Mouse (Mus musculus) naive thymus-derived CD4-positive, alpha-beta T cell, adult 2 months (primary cell): ENCODE results near the gene Gpr18.
A peak's percentile ranks its signal among the peaks of the same experiment; 100 is the strongest.

ENCODE experiments used
- DNase-seq: peaks from one replicate; pipeline ENCODE4 v3.0.0-alpha.2; 2011; ENCODE audit warnings: low read depth

Gene Gpr18

GRCm38 (mm10) chr14:121915621-121916020 lies at the start of gene Gpr18:
Gpr18 (minus strand) TSS chr14:121915781.
- peak; percentile 93 for DNase-seq

- peak; percentile 88 for DNase-seq
Measured at GRCm38 (mm10) chr14:121964990-121965389, 49.4 kb upstream of the Gpr18 start, which contains the start of gene Gpr183. Gpr183 (minus strand) TSS chr14:121965195.

- DNase-seq = peak; percentile 73
Measured at GRCm38 (mm10) chr14:121963942-121964335, 48.4 kb upstream of the Gpr18 start.

DNA sequence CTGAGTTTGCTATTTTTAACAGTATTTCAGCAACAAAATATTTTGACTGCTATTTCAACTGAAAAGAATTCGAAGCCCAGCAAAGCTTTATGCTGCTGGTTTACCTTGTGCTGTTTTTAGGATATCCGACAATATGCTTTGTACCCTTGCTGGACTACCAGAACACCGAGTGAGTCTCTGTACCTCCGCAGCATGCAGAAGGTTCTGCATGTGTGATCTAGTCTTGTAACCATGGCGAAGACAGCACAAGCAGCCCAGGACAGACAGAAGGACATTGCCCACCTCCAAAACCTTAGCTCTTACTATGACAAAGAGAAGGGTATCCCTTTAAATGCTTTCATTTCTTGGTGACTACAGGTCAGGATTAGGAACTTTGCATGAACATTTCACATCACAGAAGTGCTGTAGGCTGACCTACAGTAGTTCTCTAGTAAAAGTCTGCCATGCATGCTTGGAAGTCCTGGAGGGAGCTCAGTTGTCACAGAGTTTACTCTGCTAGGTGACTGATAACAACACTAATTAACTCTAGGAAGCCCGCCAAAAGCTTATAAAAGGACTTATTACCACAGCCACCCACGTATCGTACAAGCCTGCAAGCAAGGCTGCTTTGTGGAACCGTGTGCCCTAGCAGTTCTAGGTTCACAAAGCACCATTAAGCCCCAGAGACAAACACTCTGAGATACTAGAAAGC lies 47.8 kb upstream of the Gpr18 start:
- no peak for DNase-seq

DNA sequence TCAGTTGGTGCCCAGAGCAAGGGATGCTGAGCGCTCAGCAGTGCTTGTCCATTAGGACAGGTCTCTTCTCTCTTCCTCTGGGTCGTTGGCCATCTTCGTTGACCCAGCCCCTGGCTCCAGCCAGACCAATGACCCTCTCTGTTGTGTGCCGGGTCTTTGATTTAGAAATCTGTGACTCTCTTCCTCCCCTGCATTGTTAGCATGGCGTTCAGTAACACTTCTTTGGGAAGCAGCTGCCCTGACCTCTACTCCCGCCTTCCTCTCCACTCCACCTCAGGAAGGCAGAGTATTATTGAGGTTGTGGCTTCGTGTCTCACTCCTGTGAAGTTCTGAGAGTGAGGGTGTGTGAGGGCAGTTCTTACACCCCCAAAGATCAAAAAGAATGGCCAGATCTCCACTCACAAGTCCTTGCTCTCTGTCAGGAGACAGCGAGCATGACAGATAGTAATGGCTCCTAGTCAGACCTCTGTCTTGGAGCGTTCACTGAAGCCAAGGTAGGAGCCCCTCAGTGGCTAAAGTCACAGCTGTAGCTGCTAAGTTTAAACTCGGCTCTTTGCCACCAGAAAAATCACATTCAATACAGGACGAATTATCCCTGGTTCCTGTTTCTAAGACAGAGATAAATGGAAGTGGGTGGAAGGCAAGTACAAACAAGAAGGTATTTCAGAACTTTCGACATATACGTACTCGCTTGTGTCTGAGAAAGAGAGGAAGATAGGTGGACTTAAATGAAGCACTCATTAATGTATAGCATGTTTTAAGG lies 46.7 kb upstream of the Gpr18 start:
- peak; percentile 65 for DNase-seq

DNA sequence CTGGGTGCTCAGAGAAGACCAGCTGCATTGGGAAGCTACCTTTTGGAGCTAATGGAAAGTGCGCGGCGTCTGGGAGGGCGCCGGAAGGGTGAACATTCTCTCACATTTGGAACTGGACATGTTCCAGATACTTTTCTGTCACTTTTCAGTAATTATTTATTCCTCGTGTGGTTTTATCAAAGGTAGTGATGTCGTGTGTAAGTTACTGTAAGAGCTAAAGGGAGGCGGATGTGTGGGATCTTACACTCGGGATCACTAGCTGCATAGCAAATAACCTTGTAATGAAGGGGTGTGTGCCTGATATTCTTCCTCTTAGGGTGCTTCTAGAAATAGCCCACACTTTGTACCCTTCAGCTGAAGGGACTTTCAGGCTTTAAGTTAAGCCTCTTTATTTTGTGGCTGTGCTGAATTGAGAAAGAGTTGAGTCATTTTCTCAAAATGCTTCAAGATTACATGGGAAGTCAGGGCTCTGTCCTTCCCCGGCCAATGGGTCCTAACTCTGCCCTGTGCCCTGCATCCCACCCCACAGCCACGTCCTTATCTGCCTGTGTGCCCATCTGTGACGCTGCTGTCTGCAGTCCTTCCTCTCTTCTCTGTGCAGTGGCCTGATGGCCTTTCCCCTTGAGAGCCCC lies 46.0 kb upstream of the Gpr18 start:
- peak; percentile 67 for DNase-seq

DNA sequence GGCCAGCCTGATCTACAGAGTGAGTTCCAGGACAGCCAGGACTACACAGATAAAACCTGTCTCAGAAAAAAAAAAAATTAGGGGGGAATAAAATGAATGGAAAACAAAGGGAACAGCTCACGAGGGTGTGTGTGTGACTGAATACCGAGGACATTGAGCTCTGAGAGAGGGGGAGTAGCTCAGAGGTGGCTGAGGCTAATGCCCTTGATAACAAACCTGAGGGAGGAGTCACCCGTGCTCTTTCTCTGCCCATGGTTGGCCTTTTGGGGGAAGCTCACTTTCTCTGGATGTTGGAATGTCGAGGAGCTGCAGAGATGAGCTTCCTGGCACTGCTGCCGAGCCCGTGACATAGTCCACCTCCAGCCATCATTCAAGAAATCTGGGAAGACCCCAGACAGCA lies 45.4 kb upstream of the Gpr18 start:
- no peak for DNase-seq

DNA sequence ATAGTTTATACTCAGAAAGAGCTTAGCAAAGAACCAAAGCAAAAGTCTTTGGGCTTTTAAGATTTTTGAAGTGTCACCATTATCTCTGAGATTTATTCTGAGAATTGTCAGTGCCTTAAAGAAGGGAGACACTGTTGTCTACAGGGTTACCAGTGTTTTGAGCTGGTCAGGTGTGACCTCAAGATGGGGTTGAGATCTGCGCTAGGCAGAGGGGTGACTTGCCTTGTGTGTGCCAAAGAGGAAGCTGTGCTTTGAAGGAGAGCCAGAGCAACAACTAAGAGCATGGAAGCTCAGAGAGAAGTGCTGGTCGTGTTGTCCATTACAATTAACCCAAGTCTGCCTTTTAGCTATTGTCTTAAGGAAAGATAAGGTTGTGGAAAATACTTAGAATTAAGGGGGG lies 45.0 kb upstream of the Gpr18 start:
- no peak for DNase-seq

GRCm38 (mm10) chr14:121960031-121960430 lies 44.5 kb upstream of the Gpr18 start:
- peak; percentile 52 for DNase-seq

DNA sequence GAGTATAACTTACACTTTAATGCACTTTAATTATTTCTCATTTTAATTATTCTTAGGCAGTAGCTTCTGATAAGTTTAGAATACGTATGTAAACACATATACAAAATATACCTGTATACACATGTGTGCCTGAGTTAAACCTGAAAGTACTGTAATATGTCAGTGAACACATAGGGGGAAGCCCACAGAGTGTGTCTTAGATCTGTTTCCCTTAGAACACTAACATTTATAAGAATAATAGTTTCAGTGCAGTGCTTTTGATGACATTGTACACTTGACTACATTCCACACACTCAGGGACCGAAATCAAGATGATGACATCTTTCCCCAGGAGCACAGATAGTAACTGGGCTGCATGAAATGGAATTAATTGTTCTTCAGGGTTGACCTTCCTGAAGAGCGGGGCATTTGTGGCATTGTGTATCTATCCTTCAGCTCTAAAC lies 44.0 kb upstream of the Gpr18 start:
- peak; percentile 63 for DNase-seq

GRCm38 (mm10) chr14:121958751-121959537 lies 43.4 kb upstream of the Gpr18 start:
- no peak for DNase-seq

GRCm38 (mm10) chr14:121958041-121958750 lies 42.6 kb upstream of the Gpr18 start:
- peak; percentile 73 for DNase-seq

DNA sequence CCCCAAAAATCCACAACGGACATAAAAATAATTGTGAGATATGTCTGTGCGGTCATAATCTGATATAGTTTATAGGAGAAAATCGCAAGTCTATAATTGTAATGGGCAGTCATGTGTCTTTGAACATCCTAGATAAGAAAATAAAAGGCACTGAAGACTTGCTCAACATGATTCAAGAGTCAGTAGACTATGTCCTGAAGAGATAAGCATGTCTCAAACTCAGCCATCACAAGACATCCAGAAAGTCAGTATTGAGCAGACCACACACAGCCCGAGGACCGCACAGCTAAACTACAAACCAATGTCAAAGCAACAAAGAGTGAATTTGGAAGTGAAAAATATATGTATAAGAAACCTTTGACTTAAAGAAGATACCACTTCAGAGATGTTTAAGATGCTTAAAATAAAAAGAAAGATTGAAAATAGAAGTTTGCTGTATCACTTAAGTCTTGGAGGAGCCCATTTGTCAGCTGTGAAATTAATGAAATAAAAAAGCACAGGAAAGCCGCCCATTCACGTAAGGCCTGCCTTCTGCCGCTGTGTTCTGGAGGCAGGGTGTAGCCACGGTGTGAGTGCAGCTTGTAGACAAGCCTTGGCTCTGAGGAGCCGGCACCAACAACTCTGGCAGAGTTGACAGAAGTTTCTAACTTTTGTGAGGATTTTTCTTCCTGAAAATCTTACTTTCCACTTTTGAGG lies 41.7 kb upstream of the Gpr18 start:
- peak; percentile 61 for DNase-seq

GRCm38 (mm10) chr14:121956291-121956690 lies 40.7 kb upstream of the Gpr18 start:
- DNase-seq = peak; percentile 60

GRCm38 (mm10) chr14:121955176-121955795 lies 39.7 kb upstream of the Gpr18 start:
- peak; percentile 71 for DNase-seq

DNA sequence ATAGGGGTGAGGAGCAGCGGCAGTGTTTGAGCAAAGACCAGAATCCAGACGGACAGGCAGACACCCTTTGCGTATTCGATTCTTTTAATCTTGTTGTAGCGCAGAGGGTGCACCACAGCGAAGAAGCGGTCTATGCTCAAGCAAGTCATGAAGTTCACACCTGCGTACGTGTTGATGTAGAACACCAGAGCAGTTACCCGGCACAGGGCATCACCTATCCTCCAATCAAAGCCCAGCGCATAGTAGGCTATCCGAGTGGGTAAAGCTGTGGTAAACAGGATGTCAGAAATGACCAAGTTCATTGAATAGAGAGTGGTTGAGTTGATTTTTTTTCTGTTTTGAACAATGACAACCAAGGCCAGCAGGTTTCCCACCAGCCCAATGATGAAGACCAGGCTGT lies 39.0 kb upstream of the Gpr18 start:
- peak; percentile 87 for DNase-seq

DNA sequence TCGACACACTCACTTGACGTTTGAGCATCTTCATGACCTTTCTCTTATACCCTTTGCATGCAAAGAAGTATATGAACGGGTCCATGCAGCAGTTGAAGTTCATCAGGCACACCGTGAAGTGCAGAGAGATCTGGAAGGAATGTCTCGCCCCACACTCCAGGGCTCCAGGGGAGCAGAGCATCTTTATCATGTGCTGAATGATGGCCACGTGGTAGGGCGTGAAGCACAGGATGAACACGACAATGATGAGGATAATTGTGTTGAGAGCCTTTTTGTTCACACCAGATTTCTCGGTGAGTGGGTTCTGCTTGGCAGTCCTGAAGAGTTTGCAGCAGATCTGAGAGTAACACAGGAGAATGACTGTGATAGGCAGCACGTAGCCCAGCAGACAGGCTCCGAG lies 38.5 kb upstream of the Gpr18 start:
- DNase-seq = no peak

DNA sequence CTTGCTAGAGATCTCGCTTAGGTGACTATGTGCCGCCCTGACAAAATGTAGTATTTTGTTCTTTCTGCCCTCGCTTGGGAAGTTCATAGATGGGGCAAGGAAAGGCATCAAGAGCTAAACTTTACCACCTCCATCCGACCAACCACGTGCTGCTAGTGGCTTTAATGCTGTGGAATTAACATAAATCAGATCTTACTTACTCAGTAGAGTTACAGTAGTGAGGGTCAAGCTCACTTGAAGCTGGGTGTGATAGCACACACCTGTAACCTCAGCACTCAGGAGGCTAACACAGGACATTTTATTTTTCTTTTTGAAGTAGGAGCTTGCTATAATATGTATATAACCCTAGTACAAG lies 36.4 kb upstream of the Gpr18 start:
- peak; percentile 35 for DNase-seq

DNA sequence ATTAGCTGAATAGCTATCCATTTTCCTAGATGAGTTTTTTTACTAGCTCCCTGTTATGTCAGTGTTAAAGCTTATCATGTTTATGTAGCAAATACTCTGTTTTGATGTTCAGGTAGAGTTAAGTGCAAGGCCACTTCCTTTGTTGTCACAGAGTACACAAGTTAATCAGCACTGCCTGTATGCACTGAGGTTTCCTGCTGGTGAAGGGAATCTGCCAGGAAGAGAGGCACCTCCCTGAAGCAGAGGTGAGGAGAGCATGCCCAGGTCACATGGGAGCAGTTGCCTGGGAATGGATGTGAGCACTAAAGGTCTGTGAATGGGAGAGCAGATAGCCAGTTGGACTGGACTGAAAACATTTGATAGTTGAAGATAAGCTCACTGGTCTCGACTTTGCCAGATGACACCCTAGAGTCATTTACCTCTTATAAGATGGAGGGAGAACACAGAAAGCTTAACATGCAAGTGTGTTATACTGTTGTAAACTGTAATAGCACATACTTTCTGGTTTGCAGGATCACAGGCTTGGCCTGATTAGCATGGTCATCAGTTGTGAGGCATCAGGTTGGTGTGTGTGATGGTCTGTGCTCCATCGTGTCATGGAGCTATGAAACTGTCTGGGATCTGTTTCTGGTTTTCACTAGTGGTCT lies 35.9 kb upstream of the Gpr18 start:
- peak; percentile 68 for DNase-seq

- peak; percentile 47 for DNase-seq
Measured at GRCm38 (mm10) chr14:121949897-121950296, 34.3 kb upstream of the Gpr18 start.
